Mouse (Mus musculus) erythroblast, embryonic 14.5 days (primary cell): ENCODE results near the gene Pja2. TPM values are rescaled to one million over a fixed set of nuclear protein-coding genes. Genes with fewer than 3 reads are reported as not detected.
"Not testable (repeated sequence)": the region's sequence is repeated elsewhere in the genome, so short reads cannot be mapped to it uniquely, and the experiment has no call there.

Experiments used
- H3K27me3 ChIP-seq: 2 replicates; pipeline ENCODE4 v1.6.1; 2012; ENCODE audit warnings: inconsistent platforms; ENCODE audit not compliant: control insufficient read depth
- H3K36me3 ChIP-seq: 2 replicates; pipeline ENCODE4 v1.6.1; 2012; ENCODE audit warnings: mild to moderate bottlenecking, inconsistent platforms; ENCODE audit not compliant: control insufficient read depth
- H3K4me1 ChIP-seq: 2 replicates; pipeline ENCODE4 v1.6.1; 2012; ENCODE audit warnings: inconsistent platforms; ENCODE audit not compliant: control insufficient read depth
- H3K4me3 ChIP-seq: replicated peaks from 2 replicates; pipeline ENCODE3; 2012; ENCODE audit warnings: moderate library complexity, mild to moderate bottlenecking, inconsistent platforms
- H3K9me3 ChIP-seq: 2 replicates; pipeline ENCODE4 v1.6.1; 2012; ENCODE audit warnings: low read length, inconsistent platforms, mixed read lengths; ENCODE audit not compliant: control insufficient read depth
- GATA1 ChIP-seq: IDR thresholded peaks from 2 replicates; pipeline ENCODE4 v1.6.1; 2012; ENCODE audit warnings: low read length, inconsistent platforms, mixed read lengths
- TAL1 ChIP-seq: IDR thresholded peaks from 3 replicates; pipeline ENCODE4 v1.6.1; 2012; ENCODE audit warnings: low read length, inconsistent platforms, mixed read lengths
- polyA plus RNA-seq: library from polyadenylated mRNA; stranded (reverse); fragments of >175 nt; gene quantifications from 2 replicates; pipeline ENCODE4 v1.2.3, GENCODE M21; 2012

Gene Pja2
- polyA plus RNA-seq, 1 experiment, result 0.12 TPM

DNA sequence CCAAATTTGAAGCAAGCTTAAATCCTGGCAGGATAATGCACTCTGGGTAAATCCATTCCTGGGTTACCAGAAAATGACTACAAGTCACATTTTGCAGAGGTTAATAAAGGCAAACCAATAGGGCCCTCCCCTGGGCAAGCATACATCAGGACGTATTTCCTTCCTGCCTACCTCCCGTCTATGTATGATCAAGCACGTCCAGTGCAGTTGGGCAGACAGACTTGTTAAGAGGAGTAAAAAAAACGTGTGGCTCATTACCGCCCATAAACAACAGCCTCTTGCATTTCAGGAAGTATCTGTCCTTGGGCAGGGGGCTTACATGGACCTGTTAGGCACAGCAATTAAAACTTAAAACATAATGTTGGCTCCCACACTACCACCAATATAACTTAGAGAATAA lies 8.0 kb upstream of the Pja2 start:
- Histone ChIP-seq H3K36me3 (no peaks in the 10 kb centered on the region), H3K4me3 (no peak overlapping the region), H3K27me3 (no peaks in the 10 kb centered on the region), H3K4me1 (peaks cover 2% of the 10 kb centered on the region), H3K9me3 (no peaks in the 10 kb centered on the region)
- TF ChIP-seq GATA1 (no peak), TAL1 (no peak)

DNA sequence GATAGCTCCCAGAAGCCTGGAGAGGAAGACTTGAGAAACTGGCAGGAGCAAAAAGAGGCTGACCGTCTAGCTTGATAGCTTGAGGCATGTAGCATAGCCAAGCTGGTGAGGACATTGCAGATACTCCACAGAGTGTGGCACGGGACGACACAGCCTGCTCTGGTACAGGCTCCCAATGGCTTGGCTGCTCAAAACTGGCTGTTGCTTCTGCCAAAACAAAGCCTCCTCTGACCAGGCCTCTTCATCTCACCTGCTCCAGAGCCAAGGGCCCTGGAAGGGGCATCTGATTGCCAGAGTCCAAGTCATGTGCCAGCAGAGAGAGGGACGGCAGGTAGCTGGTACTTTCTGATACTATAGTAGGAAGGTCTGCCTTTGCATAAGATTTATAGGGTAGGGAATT lies 5.5 kb upstream of the Pja2 start:
- no peaks in the 10 kb centered on the region for H3K36me3 ChIP-seq
- no peak overlapping the region for H3K4me3 ChIP-seq
- no peaks in the 10 kb centered on the region for H3K27me3 ChIP-seq
- TF ChIP-seq GATA1 (no peak), TAL1 (no peak)
- no peaks in the 10 kb centered on the region for H3K9me3 ChIP-seq
- peaks cover 14% of the 10 kb centered on the region for H3K4me1 ChIP-seq

DNA sequence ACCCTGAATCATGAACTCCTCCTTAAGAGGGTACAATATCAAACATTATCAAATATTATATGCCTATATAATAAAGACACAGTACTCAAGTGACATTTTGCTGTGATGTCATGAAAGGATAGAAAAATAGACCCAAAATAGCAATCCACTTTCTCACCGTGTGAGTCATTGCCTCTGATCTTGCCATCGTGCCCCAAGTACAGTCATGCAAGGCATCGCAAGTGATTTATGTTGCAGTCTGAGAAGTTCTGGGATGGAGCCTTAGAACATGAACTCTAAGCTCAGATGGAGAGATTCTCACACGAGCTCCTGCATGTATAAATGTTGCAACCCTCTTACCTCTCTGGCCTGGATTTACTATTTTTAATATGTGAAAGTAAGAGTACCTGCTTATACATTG lies 2.2 kb upstream of the Pja2 start:
- no peaks in the 10 kb centered on the region for H3K9me3 ChIP-seq
- H3K27me3 ChIP-seq, result no peaks in the 10 kb centered on the region
- TF ChIP-seq TAL1, result no peak
- no peak for TF ChIP-seq GATA1
- H3K36me3 ChIP-seq, result no peaks in the 10 kb centered on the region; the same call in 1 of the 2 replicates
- H3K4me1 ChIP-seq, result peaks cover 19% of the 10 kb centered on the region
- no peak overlapping the region for H3K4me3 ChIP-seq

GRCm38 (mm10) chr17:64332770-64333096 lies 1.0 kb upstream of the Pja2 start:
- peaks cover 2% of the 10 kb centered on the region for H3K36me3 ChIP-seq
- H3K4me3 ChIP-seq, result peak overlapping the region; percentile 97
- no peaks in the 10 kb centered on the region for H3K9me3 ChIP-seq
- peaks cover 19% of the 10 kb centered on the region for H3K4me1 ChIP-seq
- H3K27me3 ChIP-seq, result no peaks in the 10 kb centered on the region
- TF ChIP-seq GATA1 (no peak), TAL1 (no peak)

DNA sequence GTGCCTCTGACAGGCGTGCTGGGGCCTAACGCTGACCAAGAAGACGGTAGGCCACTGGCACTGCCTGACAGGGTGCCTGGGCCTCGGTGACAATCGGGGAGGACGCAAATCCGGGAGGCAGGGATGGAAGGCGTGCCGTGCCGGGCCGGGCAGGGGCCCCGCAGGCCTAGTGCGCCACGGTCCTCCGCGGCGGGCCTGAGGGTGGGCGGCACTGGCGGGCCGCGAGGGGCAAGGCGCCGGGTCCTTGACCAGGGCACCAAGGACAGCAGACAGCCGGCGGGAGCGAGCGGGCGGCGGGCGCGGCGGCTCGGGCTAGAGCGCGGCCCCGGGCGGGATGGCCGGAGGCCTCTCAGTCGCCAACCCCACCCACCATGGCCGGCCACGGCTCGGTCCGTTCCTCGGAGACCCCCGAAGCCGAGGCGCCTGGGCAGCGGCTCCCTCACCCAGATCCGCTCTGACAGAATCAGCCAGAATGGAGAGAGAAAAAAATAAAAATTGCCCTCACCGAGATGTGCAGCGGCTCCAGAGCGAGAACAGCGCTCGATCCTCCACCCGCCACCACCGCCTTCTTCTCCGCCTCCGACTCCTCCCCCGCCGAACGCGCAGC lies 322 bp downstream of the Pja2 start:
- peaks cover 5% of the 10 kb centered on the region for H3K36me3 ChIP-seq
- TF ChIP-seq GATA1 (no peak), TAL1 (no peak)
- peaks cover 21% of the 10 kb centered on the region for H3K4me1 ChIP-seq
- no peaks in the 10 kb centered on the region for H3K27me3 ChIP-seq
- no peaks in the 10 kb centered on the region for H3K9me3 ChIP-seq
- H3K4me3 ChIP-seq, result peak overlapping the region; percentile 97

GRCm38 (mm10) chr17:64330885-64331284 lies 831 bp downstream of the Pja2 start:
- Histone ChIP-seq H3K27me3 (no peaks in the 10 kb centered on the region), H3K9me3 (no peaks in the 10 kb centered on the region), H3K4me3 (peak overlapping the region; percentile 97), H3K4me1 (peaks cover 21% of the 10 kb centered on the region), H3K36me3 (peaks cover 8% of the 10 kb centered on the region)
- TF ChIP-seq GATA1, result no peak
- TF ChIP-seq TAL1, result no peak

DNA sequence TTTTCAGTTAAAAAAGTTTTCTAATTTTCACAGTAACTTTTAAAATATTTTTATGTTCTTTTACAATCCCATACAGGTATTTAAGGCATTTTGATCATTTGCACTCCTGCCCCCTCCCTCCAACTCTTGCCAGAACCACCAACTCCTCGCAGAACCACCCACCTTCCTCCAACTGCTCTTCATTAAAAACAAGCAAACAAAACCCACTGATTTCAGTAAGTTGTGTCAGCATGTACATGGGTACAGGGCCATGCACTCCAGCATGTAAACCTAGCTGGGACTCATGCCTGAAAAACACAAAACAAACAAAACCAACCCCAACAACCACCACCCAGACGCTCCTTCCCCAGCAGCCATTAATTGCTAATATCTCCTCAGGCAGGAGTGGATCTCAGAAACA lies 7.2 kb downstream of the Pja2 start:
- Histone ChIP-seq H3K36me3 (peaks cover 19% of the 10 kb centered on the region), H3K27me3 (no peaks in the 10 kb centered on the region), H3K4me1 (peaks cover 3% of the 10 kb centered on the region), H3K9me3 (no peaks in the 10 kb centered on the region), H3K4me3 (no peak overlapping the region)
- TF ChIP-seq TAL1, result no peak
- TF ChIP-seq GATA1, result no peak

DNA sequence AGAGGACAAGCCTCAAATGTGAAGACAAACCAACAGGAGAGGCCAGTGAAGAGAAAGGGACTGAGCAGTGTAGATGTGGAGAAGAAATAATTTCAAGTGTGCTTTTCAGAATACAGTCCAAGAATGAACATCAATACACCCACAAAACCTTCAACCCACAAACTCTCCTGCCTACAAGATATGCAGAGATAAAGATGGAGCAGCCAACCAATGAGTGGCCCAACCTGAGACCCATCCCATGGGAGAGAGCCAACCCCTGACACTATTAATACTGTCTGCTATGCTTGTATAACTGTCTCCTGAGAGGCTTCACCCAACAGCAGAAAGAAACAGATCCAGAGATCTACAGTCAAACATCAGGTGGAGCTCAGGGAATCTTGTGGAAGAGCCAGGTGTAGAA lies 16.3 kb downstream of the Pja2 start:
- no peak overlapping the region for H3K4me3 ChIP-seq
- H3K4me1 ChIP-seq, result peaks cover 24% of the 10 kb centered on the region
- peaks cover 17% of the 10 kb centered on the region for H3K36me3 ChIP-seq
- no peaks in the 10 kb centered on the region for H3K27me3 ChIP-seq
- TF ChIP-seq GATA1, result no peak
- no peaks in the 10 kb centered on the region for H3K9me3 ChIP-seq

DNA sequence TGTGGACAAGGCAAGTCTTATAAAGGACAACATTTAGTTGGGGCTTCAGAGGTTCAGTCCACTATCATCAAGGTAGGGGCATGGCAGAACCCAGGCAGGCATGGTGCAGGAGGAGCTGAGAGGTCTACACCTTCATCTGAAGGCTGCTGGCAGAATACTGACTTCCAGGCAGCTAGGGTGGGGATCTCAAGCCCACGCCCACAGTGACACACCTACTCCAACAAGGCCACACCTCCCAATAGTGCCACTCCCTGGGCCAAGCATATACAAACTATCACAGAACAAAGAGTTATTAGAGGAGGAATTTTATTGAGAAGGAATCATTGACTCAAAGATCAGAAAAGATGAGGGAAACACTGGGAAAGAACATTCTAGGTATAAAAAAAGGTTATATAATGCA lies 17.2 kb downstream of the Pja2 start:
- peaks cover 19% of the 10 kb centered on the region for H3K36me3 ChIP-seq
- not testable (repeated sequence) for H3K27me3 ChIP-seq, H3K9me3 ChIP-seq, H3K4me3 ChIP-seq
- peaks cover 24% of the 10 kb centered on the region for H3K4me1 ChIP-seq

DNA sequence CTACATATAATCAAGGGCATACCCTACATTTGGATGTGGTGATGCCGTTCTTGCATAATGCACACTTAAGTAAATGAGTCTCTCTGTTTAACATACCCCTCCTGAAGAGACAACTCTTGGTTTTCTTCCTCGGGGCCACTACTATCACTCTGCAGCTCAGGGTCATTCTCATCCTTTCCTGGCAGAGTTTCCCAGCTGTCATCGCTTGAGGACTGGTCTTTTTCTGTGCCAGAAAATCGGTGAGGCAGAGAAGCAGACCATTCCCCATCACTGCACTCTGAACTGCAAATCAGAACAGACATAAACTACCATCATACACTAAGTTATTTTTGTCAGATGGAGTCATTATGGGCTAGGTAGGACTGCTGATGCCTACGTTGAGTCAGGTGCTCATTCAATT lies 34.1 kb downstream of the Pja2 start:
- H3K36me3 ChIP-seq, result peaks cover 12% of the 10 kb centered on the region
- H3K27me3 ChIP-seq, result no peaks in the 10 kb centered on the region
- no peaks in the 10 kb centered on the region for H3K4me1 ChIP-seq
- H3K9me3 ChIP-seq, result no peaks in the 10 kb centered on the region
- TF ChIP-seq GATA1 (no peak), TAL1 (no peak)
- no peak overlapping the region for H3K4me3 ChIP-seq
